ENCODE assay signal across 15 mouse cellular contexts in genomic region chr12:68208302-68208701, GRCm38 (mm10).
DNase-seq lines count a peak whose midpoint lies in the region; ATAC-seq lines count a peak whose summit lies in the region.
"Had no signal": no experiment of that assay in that cellular context is flagged by ENCODE, and none has a peak within 500 bp of the region (broad histone marks: within the 10 kb centered on the region; RNA-seq: fewer than 3 reads in every experiment).

No protein-coding gene starts in this region.

- peak; percentile 14 to 40 for DNase-seq in left cerebral cortex, postnatal 14 days (ENCODE audit: low spot score in 2 of 2)
- DNase-seq in left cerebral cortex, adult 18-20 months (ENCODE audit: low spot score in 2 of 2), result no peak
- peak; percentile 45 for DNase-seq in brain, embryonic 18.5 days (ENCODE audit: low read depth, low spot score)
- peak; percentile 9 to 41 for DNase-seq in layer of hippocampus, adult 18-20 months (ENCODE audit: low spot score in 2 of 2)
- DNase-seq in right cerebral cortex, postnatal 10 days (ENCODE audit: low spot score in 2 of 2), result peak; percentile 34 to 55
- DNase-seq in adrenal gland, postnatal 4 days (ENCODE audit: low spot score in 2 of 2), result no peak
- DNase-seq: cerebellum, adult 9-11 months; gastrocnemius, adult 2 months; heart, postnatal 36 days; kidney, postnatal 4 days; thymus, postnatal 25 days had no signal

- ATAC-seq in megakaryocyte-erythroid progenitor cell, adult 5-6 weeks (replicated peaks; ENCODE audit: low FRiP score, low TSS enrichment, poor library complexity, severe bottlenecking), result no peak
- ATAC-seq: hindbrain, embryonic 16.5 days; intestine, embryonic 16.5 days; lung, postnatal 0 days had no signal

- intact Hi-C loops in left cerebral cortex, postnatal 14 days (cut with DNase I), result no loop called here

Comparison
In these comparisons a context has a peak if more than half of its experiments do, and no peak if none do; other contexts are left out.
1. DNase-seq: peak in left cerebral cortex, postnatal 14 days (2 of 2), brain, embryonic 18.5 days (single experiment), layer of hippocampus, adult 18-20 months (2 of 2) and right cerebral cortex, postnatal 10 days (2 of 2); none in left cerebral cortex, adult 18-20 months (0 of 2) and adrenal gland, postnatal 4 days (0 of 2).